Mouse (Mus musculus) olfactory bulb, adult 2 months (tissue): ENCODE results near the gene Abhd2.

Experiments
- CTCF ChIP-seq: fragments of 200-500 bp; IDR thresholded peaks from 2 replicates; pipeline ENCODE4 v1.5.1; 2012; ENCODE audit warnings: low read depth, mild to moderate bottlenecking, low read length, moderate library complexity; ENCODE audit not compliant: insufficient read depth
- POLR2A ChIP-seq: fragments of 200-500 bp; IDR thresholded peaks from 2 replicates; pipeline ENCODE4 v1.6.1; 2012; ENCODE audit warnings: mild to moderate bottlenecking, low read depth, low read length, moderate library complexity; ENCODE audit not compliant: insufficient read depth

GRCm38 (mm10) chr7:79269866-79270265 lies 3.1 kb upstream of the Abhd2 start:
- TF ChIP-seq POLR2A: no peak
- no peak for TF ChIP-seq CTCF
